Mouse (Mus musculus): ENCODE measurements around the gene Myl6. TPM values are rescaled to one million over a fixed set of nuclear protein-coding genes. Genes with fewer than 3 reads are reported as not detected.
A peak's percentile ranks its signal among the peaks of the same experiment; 100 is the strongest.

The Myl6 gene
- polyA plus RNA-seq, 1 experiment: 451 TPM

GRCm38 (mm10) chr10:128526366-128527356 lies 32.7 kb upstream of the Myl6 start:
- no peak for DNase-seq (ENCODE audit: low read depth in 1 of 2, low spot score in 2 of 2)
- Histone ChIP-seq H3K27ac (ENCODE audit: insufficient read depth, low read length) (peak overlapping the region; percentile 80), H3K36me3 (ENCODE audit: control insufficient read depth, insufficient read depth, low read length) (peaks cover 11% of the 10 kb centered on the region), H3K27me3 (ENCODE audit: control insufficient read depth, insufficient read depth, low read length) (no peaks in the 10 kb centered on the region), H3K4me3 (ENCODE audit: extremely low read depth, insufficient read depth, insufficient read length) (peak overlapping the region; percentile 50), H3K4me1 (ENCODE audit: control insufficient read depth, insufficient read depth, insufficient read length) (no peaks in the 10 kb centered on the region)
- TF ChIP-seq CTCF (IDR thresholded peaks at IDR 0.05; ENCODE audit: extremely low read depth, insufficient read depth, insufficient read length, insufficient replicate concordance) (no peak), POLR2A (IDR thresholded peaks at IDR 0.05; ENCODE audit: low read depth, low read length) (no peak)
- 25% methylated on average over 28 of the region's 28 CpGs for WGBS

DNA sequence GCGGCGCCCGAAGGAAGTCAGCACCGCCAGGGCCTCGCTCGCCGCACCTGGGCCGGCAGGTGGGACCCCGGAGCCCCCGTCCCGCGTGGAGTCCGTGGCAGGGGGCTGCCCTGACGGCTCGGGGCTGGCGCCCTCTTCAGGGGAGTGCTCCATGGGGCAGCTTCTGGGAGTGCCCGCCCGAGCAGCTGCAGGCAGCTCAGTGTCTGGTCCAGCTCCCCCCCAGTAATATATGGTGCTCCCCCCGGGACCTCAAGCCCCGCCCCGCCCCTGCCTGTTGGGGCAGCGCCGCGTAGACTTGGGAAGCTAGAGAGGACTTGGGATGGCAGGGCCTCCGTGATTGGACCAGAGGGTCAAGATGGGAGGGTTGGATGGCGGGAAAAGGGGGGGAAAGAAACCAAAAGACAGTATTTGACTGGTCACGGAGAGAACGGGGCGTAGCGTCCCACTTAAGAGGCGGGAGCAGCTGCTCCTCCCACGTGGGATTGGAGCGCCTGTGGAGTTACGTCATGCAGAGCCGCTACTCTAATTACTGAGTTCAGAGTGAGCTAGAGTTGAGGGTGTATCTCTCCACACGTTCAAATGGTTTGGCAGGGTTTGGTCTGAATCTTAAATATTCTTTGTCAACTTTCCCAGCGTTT lies 31.8 kb upstream of the Myl6 start, which contains the start of gene Esyt1:
TSS of gene Esyt1 (minus strand) at position 201 of the 638 bp plus-strand sequence.
- Histone ChIP-seq H3K27me3 (ENCODE audit: control insufficient read depth, insufficient read depth, low read length) (no peaks in the 10 kb centered on the region), H3K36me3 (ENCODE audit: control insufficient read depth, insufficient read depth, low read length) (peaks cover 17% of the 10 kb centered on the region), H3K4me1 (ENCODE audit: control insufficient read depth, insufficient read depth, insufficient read length) (no peaks in the 10 kb centered on the region), H3K27ac (ENCODE audit: insufficient read depth, low read length) (peak within 1 kb of the TSS; percentile 97), H3K4me3 (ENCODE audit: extremely low read depth, insufficient read depth, insufficient read length) (peak within 1 kb of the TSS; percentile 77)
- 0% methylated on average over 37 of the region's 37 CpGs for WGBS
- peak; percentile 90 to 95 for DNase-seq (ENCODE audit: low read depth in 1 of 2, low spot score in 2 of 2)
- TF ChIP-seq POLR2A (IDR thresholded peaks at IDR 0.05; ENCODE audit: low read depth, low read length) (peak; percentile 86), CTCF (IDR thresholded peaks at IDR 0.05; ENCODE audit: extremely low read depth, insufficient read depth, insufficient read length, insufficient replicate concordance) (peak; percentile 15; the same call in 1 of the 2 replicates)

DNA sequence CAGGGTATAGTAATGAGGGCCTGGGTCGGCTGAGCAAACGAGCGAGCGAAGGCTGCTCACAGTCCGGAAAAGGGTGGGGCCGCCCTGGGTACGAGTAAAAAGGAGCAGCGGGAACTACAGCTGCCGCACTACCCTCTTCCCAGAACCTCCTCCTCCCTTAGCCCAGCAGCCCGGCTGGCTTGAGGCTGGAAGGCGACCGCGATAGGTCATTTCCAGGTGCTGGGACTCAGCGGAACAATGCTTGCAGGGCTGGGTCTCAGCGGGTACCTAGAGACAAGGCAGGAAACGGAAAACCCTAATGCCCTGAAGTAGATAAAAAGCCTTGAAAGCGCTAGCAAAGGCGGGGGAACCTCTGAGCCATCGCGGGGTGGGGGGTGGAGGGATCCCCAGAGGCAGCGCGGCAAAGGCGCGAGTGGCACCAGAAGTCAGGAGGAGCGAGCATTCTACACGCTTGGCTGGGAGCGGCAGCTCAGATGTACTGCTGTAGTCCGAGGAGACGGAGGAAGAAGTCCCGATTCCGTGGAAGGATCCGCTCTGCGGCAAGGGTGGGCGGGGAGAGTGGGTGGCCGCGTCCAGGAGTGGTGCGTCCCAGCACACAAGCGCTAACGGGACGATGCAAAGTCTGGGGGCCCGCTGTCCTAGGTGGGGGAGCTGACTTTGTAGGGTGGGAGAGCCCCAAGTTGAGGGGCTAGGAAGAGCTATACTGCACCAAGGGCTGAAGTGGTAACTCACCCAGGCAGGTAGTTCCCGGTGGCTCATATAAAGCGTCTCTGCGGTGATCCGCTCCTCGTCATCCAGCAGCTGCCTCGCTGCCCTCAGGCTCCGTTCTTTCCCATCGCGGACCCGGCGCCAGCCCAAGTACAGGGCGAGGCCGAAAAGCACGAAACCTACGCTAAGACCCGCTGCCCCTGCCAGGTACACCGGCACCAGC lies 31.1 kb upstream of the Myl6 start:
- peak; percentile 53 for TF ChIP-seq POLR2A (IDR thresholded peaks at IDR 0.05; ENCODE audit: low read depth, low read length)
- no peak for TF ChIP-seq CTCF (IDR thresholded peaks at IDR 0.05; ENCODE audit: extremely low read depth, insufficient read depth, insufficient read length, insufficient replicate concordance)
- H3K27ac ChIP-seq (ENCODE audit: insufficient read depth, low read length): peak overlapping the region; percentile 97

GRCm38 (mm10) chr10:128524111-128524731 lies 30.3 kb upstream of the Myl6 start:
- H3K27ac ChIP-seq (ENCODE audit: insufficient read depth, low read length): peak overlapping the region; percentile 97
- H3K36me3 ChIP-seq (ENCODE audit: control insufficient read depth, insufficient read depth, low read length): peaks cover 29% of the 10 kb centered on the region
- DNase-seq (ENCODE audit: low read depth in 1 of 2, low spot score in 2 of 2): no peak
- no peaks in the 10 kb centered on the region for H3K4me1 ChIP-seq (ENCODE audit: control insufficient read depth, insufficient read depth, insufficient read length)
- WGBS: 16% methylated on average over 11 of the region's 11 CpGs
- H3K27me3 ChIP-seq (ENCODE audit: control insufficient read depth, insufficient read depth, low read length): no peaks in the 10 kb centered on the region
- TF ChIP-seq POLR2A (IDR thresholded peaks at IDR 0.05; ENCODE audit: low read depth, low read length) (peak; percentile 21; the same call in 1 of the 2 replicates), CTCF (IDR thresholded peaks at IDR 0.05; ENCODE audit: extremely low read depth, insufficient read depth, insufficient read length, insufficient replicate concordance) (no peak)
- peak overlapping the region; percentile 77 for H3K4me3 ChIP-seq (ENCODE audit: extremely low read depth, insufficient read depth, insufficient read length)

More for the DNA sequence above, 31.1 kb upstream of the Myl6 start:
- Histone ChIP-seq H3K27me3 (ENCODE audit: control insufficient read depth, insufficient read depth, low read length) (no peaks in the 10 kb centered on the region), H3K36me3 (ENCODE audit: control insufficient read depth, insufficient read depth, low read length) (peaks cover 23% of the 10 kb centered on the region), H3K4me3 (ENCODE audit: extremely low read depth, insufficient read depth, insufficient read length) (peak overlapping the region; percentile 77), H3K4me1 (ENCODE audit: control insufficient read depth, insufficient read depth, insufficient read length) (no peaks in the 10 kb centered on the region)
- peak; percentile 65 to 74 for DNase-seq (ENCODE audit: low read depth in 1 of 2, low spot score in 2 of 2)
- WGBS: under 1% methylated on average over 58 of the region's 58 CpGs

DNA sequence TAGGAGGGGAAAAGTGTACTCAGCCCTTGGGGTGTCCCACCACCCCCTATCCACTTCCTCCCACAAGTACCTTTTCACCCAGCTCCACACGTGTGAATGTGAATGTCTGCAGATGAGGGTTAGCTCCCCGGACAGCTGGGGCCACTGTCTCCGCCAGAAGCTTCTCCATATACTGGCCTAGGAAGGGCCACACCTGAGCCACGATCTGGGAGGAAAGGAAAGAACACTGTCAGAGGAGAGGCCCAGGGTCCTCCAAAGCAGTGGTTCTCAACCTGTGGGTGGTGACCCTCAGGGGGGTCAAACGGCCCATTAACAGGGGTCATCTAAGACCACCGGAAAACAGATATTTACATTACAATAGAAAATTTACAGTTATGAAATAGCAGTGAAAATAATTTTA lies 28.4 kb upstream of the Myl6 start:
- Histone ChIP-seq H3K4me3 (ENCODE audit: extremely low read depth, insufficient read depth, insufficient read length) (no peak overlapping the region), H3K36me3 (ENCODE audit: control insufficient read depth, insufficient read depth, low read length) (peaks cover 43% of the 10 kb centered on the region), H3K27ac (ENCODE audit: insufficient read depth, low read length) (no peak overlapping the region), H3K4me1 (ENCODE audit: control insufficient read depth, insufficient read depth, insufficient read length) (no peaks in the 10 kb centered on the region), H3K27me3 (ENCODE audit: control insufficient read depth, insufficient read depth, low read length) (no peaks in the 10 kb centered on the region)
- TF ChIP-seq CTCF (IDR thresholded peaks at IDR 0.05; ENCODE audit: extremely low read depth, insufficient read depth, insufficient read length, insufficient replicate concordance) (no peak), POLR2A (IDR thresholded peaks at IDR 0.05; ENCODE audit: low read depth, low read length) (no peak)
- no peak for DNase-seq (ENCODE audit: low read depth in 1 of 2, low spot score in 2 of 2)
- 87% methylated on average over 6 of the region's 6 CpGs for WGBS

- peaks cover 60% of the 10 kb centered on the region for H3K36me3 ChIP-seq (ENCODE audit: control insufficient read depth, insufficient read depth, low read length)
- TF ChIP-seq POLR2A (IDR thresholded peaks at IDR 0.05; ENCODE audit: low read depth, low read length) (no peak), CTCF (IDR thresholded peaks at IDR 0.05; ENCODE audit: extremely low read depth, insufficient read depth, insufficient read length, insufficient replicate concordance) (no peak)
- WGBS: 91% methylated on average over 16 of the region's 16 CpGs
- H3K4me1 ChIP-seq (ENCODE audit: control insufficient read depth, insufficient read depth, insufficient read length): no peaks in the 10 kb centered on the region
- DNase-seq (ENCODE audit: low read depth in 1 of 2, low spot score in 2 of 2): no peak
- H3K27ac ChIP-seq (ENCODE audit: insufficient read depth, low read length): no peak overlapping the region
- H3K4me3 ChIP-seq (ENCODE audit: extremely low read depth, insufficient read depth, insufficient read length): no peak overlapping the region
- H3K27me3 ChIP-seq (ENCODE audit: control insufficient read depth, insufficient read depth, low read length): no peaks in the 10 kb centered on the region
Observed at GRCm38 (mm10) chr10:128520591-128520990, 26.6 kb upstream of the Myl6 start.
